Mouse (Mus musculus) olfactory bulb, adult 2 months (tissue): Measurements from ENCODE around the gene Gjc1. TPM values are rescaled to one million over a fixed set of nuclear protein-coding genes. Genes with fewer than 3 reads are reported as not detected.

Experiments used
- H3K27ac ChIP-seq: fragments of 200-500 bp; 2 replicates; pipeline ENCODE4 v1.5.1; 2012; ENCODE audit warnings: low read depth, low read length; ENCODE audit not compliant: insufficient read depth
- H3K4me1 ChIP-seq: fragments of 200-500 bp; 2 replicates; pipeline ENCODE4 v1.6.1; 2012; ENCODE audit warnings: low read length; ENCODE audit not compliant: control insufficient read depth, insufficient read depth
- H3K4me3 ChIP-seq: fragments of 200-500 bp; 2 replicates; pipeline ENCODE4 v1.5.1; 2012; ENCODE audit warnings: mild to moderate bottlenecking, low read depth, low read length, moderate library complexity; ENCODE audit not compliant: insufficient read depth
- CTCF ChIP-seq: fragments of 200-500 bp; IDR thresholded peaks from 2 replicates; pipeline ENCODE4 v1.5.1; 2012; ENCODE audit warnings: low read depth, mild to moderate bottlenecking, low read length, moderate library complexity; ENCODE audit not compliant: insufficient read depth
- POLR2A ChIP-seq: fragments of 200-500 bp; IDR thresholded peaks from 2 replicates; pipeline ENCODE4 v1.6.1; 2012; ENCODE audit warnings: mild to moderate bottlenecking, low read depth, low read length, moderate library complexity; ENCODE audit not compliant: insufficient read depth
- WGBS: fragments of 180-500 bp; shearing (Covaris S2); methylation state at CpG from one replicate; pipeline ENCODE4 v1.1.7; 2018; 5-methylcytosine and 5-hydroxymethylcytosine counted together
- polyA plus RNA-seq: library from polyadenylated mRNA; stranded (reverse); fragments of >200 nt; gene quantifications from 2 replicates; pipeline ENCODE4 v1.2.4, GENCODE M21; 2012; ENCODE audit warnings: low replicate concordance; ENCODE audit not compliant: missing spikeins, insufficient read depth, insufficient read length

Gjc1 gene
- polyA plus RNA-seq, 1 experiment: not detected

DNA sequence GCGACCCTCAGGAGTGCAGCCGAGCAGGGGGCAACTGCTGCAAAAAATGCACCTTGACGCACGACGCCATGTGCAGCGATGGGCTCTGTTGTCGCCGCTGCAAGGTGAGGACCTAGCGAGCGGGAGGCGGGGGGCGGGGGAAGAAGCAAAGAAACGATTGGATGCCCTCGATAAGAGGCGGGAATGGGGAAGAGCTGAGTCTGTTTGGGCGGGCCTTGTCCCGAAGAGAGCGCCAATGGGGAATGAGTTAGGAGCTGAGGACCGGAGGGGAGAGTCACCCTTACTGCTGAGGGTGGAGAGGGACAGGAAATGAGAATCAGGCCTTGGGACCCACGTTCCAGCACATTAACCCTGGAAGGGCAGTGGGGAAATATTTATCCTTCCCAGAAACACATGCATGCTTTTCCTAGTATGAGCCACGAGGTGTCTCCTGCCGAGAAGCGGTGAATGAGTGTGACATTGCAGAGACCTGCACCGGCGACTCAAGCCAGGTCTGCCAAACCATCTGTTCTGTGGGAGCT, 44.8 kb downstream of the Gjc1 start:
- H3K4me3 ChIP-seq: peak overlapping the region; percentile 50
- H3K4me1 ChIP-seq: peaks cover 27% of the 10 kb centered on the region
- H3K27ac ChIP-seq: 0 out of 2 replicates have a peak overlapping the region, but pooled peaks have one; percentile 4
- WGBS: 1% methylated on average over 25 of the region's 25 CpGs
- no peak for TF ChIP-seq CTCF
- no peak for TF ChIP-seq POLR2A

DNA sequence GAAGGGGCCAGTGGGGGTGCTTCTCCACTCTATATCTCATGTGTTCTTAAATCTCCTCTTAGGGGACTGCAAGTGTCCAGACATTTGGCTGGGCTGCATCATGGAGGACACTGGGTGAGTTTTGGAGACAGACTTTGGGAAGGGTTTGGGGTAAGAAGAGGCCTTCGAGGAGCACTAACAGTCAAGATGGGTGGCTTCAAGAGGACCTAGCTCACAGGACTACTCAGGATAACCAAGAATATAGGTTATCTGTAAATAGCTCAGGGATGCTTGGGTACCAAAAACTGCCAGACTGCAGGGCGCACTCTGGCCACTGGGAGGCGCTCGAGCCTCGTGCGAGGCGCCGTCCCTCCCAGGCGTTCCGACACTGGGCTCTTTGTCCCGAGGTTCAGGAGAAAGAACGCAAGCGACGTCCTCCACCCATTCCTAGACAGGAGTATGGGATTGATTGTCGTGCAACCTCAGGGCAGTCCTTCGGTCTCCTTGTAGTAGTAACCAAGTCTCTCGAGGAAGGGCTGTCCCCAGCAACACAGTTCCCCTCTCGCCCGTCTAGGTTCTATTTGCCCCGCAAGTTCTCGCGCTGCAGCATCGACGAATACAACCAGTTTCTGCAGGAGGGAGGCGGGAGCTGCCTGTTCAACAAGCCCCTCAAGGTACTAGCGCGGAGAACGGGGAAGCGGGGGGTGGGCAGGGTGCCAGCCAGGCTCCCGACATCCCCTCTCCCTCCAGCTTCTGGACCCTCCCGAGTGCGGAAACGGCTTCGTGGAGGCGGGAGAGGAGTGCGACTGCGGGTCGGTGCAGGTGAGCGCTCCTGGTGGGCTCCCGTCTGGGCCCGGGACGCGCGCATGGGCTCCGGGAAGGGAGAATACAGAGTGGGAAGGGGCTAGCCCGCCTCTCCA, 45.5 kb downstream of the Gjc1 start:
- Histone ChIP-seq H3K4me1 (peaks cover 27% of the 10 kb centered on the region), H3K4me3 (peak overlapping the region; percentile 50), H3K27ac (peak overlapping the region; percentile 4; the same call in 1 of the 2 replicates)
- under 1% methylated on average over 46 of the region's 46 CpGs for whole genome bisulfite sequencing
- TF ChIP-seq CTCF: peak; percentile 97
- no peak for TF ChIP-seq POLR2A

- TF ChIP-seq POLR2A: no peak
- TF ChIP-seq CTCF: no peak
- H3K4me3 ChIP-seq: no peak overlapping the region
- peaks cover 27% of the 10 kb centered on the region for H3K4me1 ChIP-seq
- no peak overlapping the region for H3K27ac ChIP-seq
- 69% methylated on average over 18 of the region's 18 CpGs for WGBS
Measured at GRCm38 (mm10) chr11:102772771-102773700, 46.5 kb downstream of the Gjc1 start.

- WGBS: 50% methylated on average over 16 of the region's 16 CpGs
- no peak for TF ChIP-seq POLR2A
- H3K4me3 ChIP-seq: no peak overlapping the region
- H3K4me1 ChIP-seq: peaks cover 28% of the 10 kb centered on the region
- no peak overlapping the region for H3K27ac ChIP-seq
Measured at GRCm38 (mm10) chr11:102771916-102772714, 47.4 kb downstream of the Gjc1 start.

- TF ChIP-seq CTCF (no peak), POLR2A (no peak)
- peaks cover 31% of the 10 kb centered on the region for H3K4me1 ChIP-seq
- no peak overlapping the region for H3K4me3 ChIP-seq
- no peak overlapping the region for H3K27ac ChIP-seq
- WGBS: 57% methylated on average over 15 of the region's 15 CpGs
Measured at GRCm38 (mm10) chr11:102770662-102771435, 48.7 kb downstream of the Gjc1 start.

GRCm38 (mm10) chr11:102769993-102770661, 49.4 kb downstream of the Gjc1 start:
- no peak overlapping the region for H3K27ac ChIP-seq
- peaks cover 31% of the 10 kb centered on the region for H3K4me1 ChIP-seq
- 84% methylated on average over 12 of the region's 12 CpGs for WGBS
- no peak overlapping the region for H3K4me3 ChIP-seq
- no peak for TF ChIP-seq CTCF
- TF ChIP-seq POLR2A: no peak

- H3K4me1 ChIP-seq: peaks cover 29% of the 10 kb centered on the region
- TF ChIP-seq POLR2A (no peak), CTCF (no peak)
- no peak overlapping the region for H3K4me3 ChIP-seq
- H3K27ac ChIP-seq: no peak overlapping the region
- 91% methylated on average over 6 of the region's 6 CpGs for WGBS
Measured at GRCm38 (mm10) chr11:102769141-102769540, 50.4 kb downstream of the Gjc1 start.
